Mouse (Mus musculus): ENCODE measurements around the gene Dnajc24.

DNA sequence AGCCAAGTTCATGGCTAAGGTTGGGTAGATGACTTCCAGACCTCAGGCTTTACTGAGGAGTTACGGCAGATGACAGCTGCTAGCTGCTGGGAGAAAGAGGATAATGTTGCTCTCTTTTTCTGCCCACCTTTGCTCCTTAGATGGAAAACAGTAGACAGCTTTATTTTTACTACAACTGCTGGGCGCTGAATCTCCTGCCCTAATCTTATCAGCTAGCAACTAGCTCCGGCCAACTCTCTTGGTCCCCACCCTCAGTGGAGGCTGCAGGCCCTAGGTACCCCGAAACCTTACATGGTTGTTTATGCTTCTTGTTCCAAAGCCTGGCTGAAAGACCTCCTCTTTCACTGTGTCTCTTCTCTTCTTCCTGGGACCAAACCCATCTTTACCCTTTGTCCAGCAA lies 49.5 kb downstream of the Dnajc24 start:
- TF ChIP-seq CTCF (IDR thresholded peaks at IDR 0.05; ENCODE audit: low read depth, low read length): no peak
- no peak for TF ChIP-seq EP300 (IDR thresholded peaks at IDR 0.05; ENCODE audit: insufficient read depth, low read depth, low read length)

Measured in ES-Bruce4 (cell line).